ENCODE assay signal across 7 mouse cellular contexts in the genomic region with DNA sequence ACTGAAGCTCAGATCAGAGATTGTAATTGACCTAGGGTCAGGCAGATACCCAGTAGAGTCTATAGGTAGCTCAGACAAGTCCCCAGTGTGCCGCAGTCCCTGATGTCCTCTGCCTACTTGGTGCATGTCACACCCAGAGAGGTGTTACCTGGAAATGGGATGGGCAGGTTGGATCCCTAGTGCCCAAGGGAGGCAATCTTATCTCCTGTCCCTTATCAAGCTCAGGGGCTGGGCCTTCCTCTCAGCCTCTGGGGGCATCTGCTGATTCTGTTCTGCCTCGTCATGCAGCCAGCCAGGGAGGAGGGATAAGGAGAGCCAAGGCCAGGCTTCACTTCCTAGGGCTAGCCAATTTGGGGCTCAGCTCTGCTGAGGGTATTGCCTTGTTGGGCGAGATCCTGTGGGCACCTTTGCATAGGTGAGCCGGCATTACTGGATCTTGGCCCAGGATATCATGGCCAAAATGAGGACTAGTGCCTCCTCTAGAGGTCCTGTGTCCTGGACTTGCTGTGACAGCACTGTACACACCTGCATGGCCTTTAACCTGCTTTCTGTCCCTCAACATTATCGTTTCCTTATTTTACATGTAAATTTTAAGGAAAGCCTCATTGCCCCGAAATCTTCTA. TPM values are rescaled to one million over a fixed set of nuclear protein-coding genes. Genes with fewer than 3 reads are reported as not detected.
DNase-seq lines count a peak whose midpoint lies in the region; ATAC-seq and TF ChIP-seq lines count a peak whose summit lies in the region.

No protein-coding gene starts in this region.

- peak overlapping the region; percentile 96 for H3K9ac ChIP-seq in forebrain, embryonic 13.5 days
- H3K9ac ChIP-seq in liver, embryonic 14.5 days (replicated peaks), result peak overlapping the region; percentile 96

- TF ChIP-seq EP300 in liver, embryonic 14.5 days (IDR thresholded peaks at IDR 0.05; ENCODE audit: low read depth), result peak; percentile 53; the same call in 1 of the 2 replicates

- H3K4me1 ChIP-seq in forebrain, embryonic 13.5 days, result peaks cover 38% of the 10 kb centered on the region
- peaks cover 25 to 43% of the 10 kb centered on the region in 2 experiments for H3K4me1 ChIP-seq in liver, embryonic 14.5 days (replicated peaks; ENCODE audit: control insufficient read depth in 2 of 2, insufficient read depth in 2 of 2, low read length in 1 of 2)

- 84% methylated on average over 6 of the region's 6 CpGs for WGBS in forebrain, embryonic 13.5 days
- 40% methylated on average over 6 of the region's 6 CpGs for WGBS in liver, embryonic 14.5 days (ENCODE audit: insufficient replicate concordance)

- no peaks in the 10 kb centered on the region for H3K9me3 ChIP-seq in forebrain, embryonic 13.5 days (replicated peaks)
- H3K9me3 ChIP-seq in liver, embryonic 14.5 days (ENCODE audit: control insufficient read depth, low read length), result no peaks in the 10 kb centered on the region

- H3K36me3 ChIP-seq in forebrain, embryonic 13.5 days (ENCODE audit: poor library complexity, severe bottlenecking), result peaks cover 28% of the 10 kb centered on the region
- peaks cover 20% of the 10 kb centered on the region for H3K36me3 ChIP-seq in liver, embryonic 14.5 days (replicated peaks; ENCODE audit: control insufficient read depth, insufficient read depth, low read depth)

- ATAC-seq in forebrain, embryonic 13.5 days, result no peak
- ATAC-seq in liver, embryonic 14.5 days (ENCODE audit: insufficient read depth), result peak; percentile 50

- peak; percentile 70 for DNase-seq in 416B (ENCODE audit: low read depth)
- peak; percentile 78 for DNase-seq in A20 (ENCODE audit: low read depth, low spot score)
- peak; percentile 76 to 85 (median 77) for DNase-seq in liver, embryonic 14.5 days (ENCODE audit: low read depth in 3 of 3, low spot score in 3 of 3)
- no peak for DNase-seq in cerebellum, postnatal 14 days
- DNase-seq in lung, postnatal 10 days, result no peak
- no peak for DNase-seq in Muller cell, postnatal 12 days (ENCODE audit: inconsistent ontology term)

- H3K27me3 ChIP-seq in forebrain, embryonic 13.5 days, result no peaks in the 10 kb centered on the region
- no peaks in the 10 kb centered on the region for H3K27me3 ChIP-seq in liver, embryonic 14.5 days (ENCODE audit: control insufficient read depth, insufficient read depth, low read length)

- no peak; the same call in 1 of the 2 replicates for TF ChIP-seq CTCF in liver, embryonic 14.5 days (IDR thresholded peaks at IDR 0.05; ENCODE audit: low read depth)

- peak overlapping the region; percentile 87 for H3K4me3 ChIP-seq in forebrain, embryonic 13.5 days
- H3K4me3 ChIP-seq in liver, embryonic 14.5 days (ENCODE audit: insufficient read depth in 1 of 2, low read depth in 2 of 2, low read length in 2 of 2), result peak overlapping the region; percentile 79 to 86

- H3K27ac ChIP-seq in forebrain, embryonic 13.5 days, result 0 out of 2 replicates have a peak overlapping the region, but pooled peaks have one; percentile 95
- peak overlapping the region; percentile 90 for H3K27ac ChIP-seq in liver, embryonic 14.5 days

- H3K4me2 ChIP-seq in forebrain, embryonic 13.5 days, result peak overlapping the region; percentile 90
- H3K4me2 ChIP-seq in liver, embryonic 14.5 days (ENCODE audit: low read depth), result peak overlapping the region; percentile 85

RNA-seq across cellular contexts. Expression of a gene that starts 1.7 kb away (rescaled TPM):
- polyA plus RNA-seq in forebrain, embryonic 13.5 days (2015; fragmentation: Nextera tagmentation; extraction: Ambion mirVana), result 24.9 and 26.9 TPM in 2 replicates
- polyA plus RNA-seq in liver, embryonic 14.5 days (2012; rRNA removed), result 21.0 and 26.1 TPM in 2 replicates
- 22.6 and 25.7 TPM in 2 replicates for polyA plus RNA-seq in liver, embryonic 14.5 days (2014; fragmentation: Nextera tagmentation; extraction: Ambion mirVana)

RNA-seq across cellular contexts. Expression of a gene that starts 17.5 kb away (rescaled TPM):
- 1.6 and 2.2 TPM in 2 replicates for polyA plus RNA-seq in forebrain, embryonic 13.5 days (2015; fragmentation: Nextera tagmentation; extraction: Ambion mirVana)
- 0.32 and 0.62 TPM in 2 replicates for polyA plus RNA-seq in liver, embryonic 14.5 days (2012; rRNA removed)
- polyA plus RNA-seq in liver, embryonic 14.5 days (2014; fragmentation: Nextera tagmentation; extraction: Ambion mirVana), result 0.14 TPM in 1 of 2 replicates, not detected in the other

RNA-seq across cellular contexts. Expression of a gene that starts 20.0 kb away (rescaled TPM):
- polyA plus RNA-seq in forebrain, embryonic 13.5 days (2015; fragmentation: Nextera tagmentation; extraction: Ambion mirVana), result not detected in 2 replicates
- polyA plus RNA-seq in liver, embryonic 14.5 days (2012; rRNA removed), result 53.4 and 68.7 TPM in 2 replicates
- 72.0 and 82.0 TPM in 2 replicates for polyA plus RNA-seq in liver, embryonic 14.5 days (2014; fragmentation: Nextera tagmentation; extraction: Ambion mirVana)

RNA-seq across cellular contexts. Expression of a gene that starts 31.6 kb away (rescaled TPM):
- polyA plus RNA-seq in forebrain, embryonic 13.5 days (2015; fragmentation: Nextera tagmentation; extraction: Ambion mirVana), result 0.60 TPM in 1 of 2 replicates, not detected in the other
- not detected in 2 replicates for polyA plus RNA-seq in liver, embryonic 14.5 days (2012; rRNA removed)
- polyA plus RNA-seq in liver, embryonic 14.5 days (2014; fragmentation: Nextera tagmentation; extraction: Ambion mirVana), result not detected in 2 replicates

RNA-seq across cellular contexts. Expression of a gene that starts 41.3 kb away (rescaled TPM):
- polyA plus RNA-seq in forebrain, embryonic 13.5 days (2015; fragmentation: Nextera tagmentation; extraction: Ambion mirVana), result 639 and 641 TPM in 2 replicates
- polyA plus RNA-seq in liver, embryonic 14.5 days (2012; rRNA removed), result 5.1 and 5.3 TPM in 2 replicates
- polyA plus RNA-seq in liver, embryonic 14.5 days (2014; fragmentation: Nextera tagmentation; extraction: Ambion mirVana), result 3.7 and 4.1 TPM in 2 replicates

Comparison
In these comparisons a context has a peak if more than half of its experiments do, and no peak if none do; other contexts are left out.
1. DNase-seq: peak in 416B (single experiment), A20 (single experiment) and liver, embryonic 14.5 days (3 of 3); none in cerebellum, postnatal 14 days (0 of 2), lung, postnatal 10 days (single experiment) and Muller cell, postnatal 12 days (single experiment).
2. RNA of a gene that starts 20.0 kb away (polyA plus RNA-seq): 53.4 to 82.0 TPM in liver, embryonic 14.5 days; not detected in forebrain, embryonic 13.5 days; every median in the first group is over 10 times any median in the second.